Mouse (Mus musculus): ENCODE measurements at regions not wholly inside any gene's neighbourhood (a gene's known extent, or its start where the extent isn't known, plus 50 kb on each side); places are given as distances from the start of the nearest gene placed in this dataset.
"Not testable (repeated sequence)": the region's sequence is repeated elsewhere in the genome, so short reads cannot be mapped to it uniquely, and the experiment has no call there.

GRCm38 (mm10) chr6:37748296-37748980, 122.2 kb upstream of the Trim24 start:
- Histone ChIP-seq H3K36me3 (ENCODE audit: control insufficient read depth, insufficient read depth) (no peaks in the 10 kb centered on the region), H3K4me2 (ENCODE audit: low read depth, low read length) (no peak overlapping the region), H3K4me3 (ENCODE audit: low read length) (no peak overlapping the region), H3K27ac (ENCODE audit: low read length) (no peak overlapping the region), H3K9ac (ENCODE audit: low read length) (no peak overlapping the region), H3K9me3 (replicated peaks; ENCODE audit: control insufficient read depth, low read length) (peaks cover 5% of the 10 kb centered on the region), H3K27me3 (ENCODE audit: control insufficient read depth, insufficient read depth, low read length) (no peaks in the 10 kb centered on the region), H3K4me1 (ENCODE audit: control insufficient read depth, insufficient read depth, low read length) (no peaks in the 10 kb centered on the region)
- 77% methylated on average over 8 of the region's 8 CpGs for WGBS
- ATAC-seq (replicated peaks; ENCODE audit: extremely low read depth, insufficient read depth, low FRiP score) = no peak

GRCm38 (mm10) chr6:37749016-37749415, 121.6 kb upstream of the Trim24 start:
- peaks cover 5% of the 10 kb centered on the region for H3K9me3 ChIP-seq (replicated peaks; ENCODE audit: control insufficient read depth, low read length)
- H3K27ac ChIP-seq (ENCODE audit: low read length) = no peak overlapping the region
- H3K4me1 ChIP-seq (ENCODE audit: control insufficient read depth, insufficient read depth, low read length) = no peaks in the 10 kb centered on the region
- H3K9ac ChIP-seq (ENCODE audit: low read length) = no peak overlapping the region
- H3K36me3 ChIP-seq (ENCODE audit: control insufficient read depth, insufficient read depth) = no peaks in the 10 kb centered on the region
- 81% methylated on average over 5 of the region's 5 CpGs for WGBS
- ATAC-seq (replicated peaks; ENCODE audit: extremely low read depth, insufficient read depth, low FRiP score) = no peak
- no peaks in the 10 kb centered on the region for H3K27me3 ChIP-seq (ENCODE audit: control insufficient read depth, insufficient read depth, low read length)
- H3K4me2 ChIP-seq (ENCODE audit: low read depth, low read length) = no peak overlapping the region
- H3K4me3 ChIP-seq (ENCODE audit: low read length) = no peak overlapping the region

GRCm38 (mm10) chr6:37750271-37750670, 120.3 kb upstream of the Trim24 start:
- H3K9me3 ChIP-seq (replicated peaks; ENCODE audit: control insufficient read depth, low read length) = peaks cover 5% of the 10 kb centered on the region
- H3K27ac ChIP-seq (ENCODE audit: low read length) = no peak overlapping the region
- no peak overlapping the region for H3K9ac ChIP-seq (ENCODE audit: low read length)
- ATAC-seq (replicated peaks; ENCODE audit: extremely low read depth, insufficient read depth, low FRiP score) = no peak
- H3K27me3 ChIP-seq (ENCODE audit: control insufficient read depth, insufficient read depth, low read length) = no peaks in the 10 kb centered on the region
- no peak overlapping the region for H3K4me3 ChIP-seq (ENCODE audit: low read length)
- H3K36me3 ChIP-seq (ENCODE audit: control insufficient read depth, insufficient read depth) = no peaks in the 10 kb centered on the region
- H3K4me1 ChIP-seq (ENCODE audit: control insufficient read depth, insufficient read depth, low read length) = no peaks in the 10 kb centered on the region
- 91% methylated on average over 3 of the region's 3 CpGs for WGBS
- no peak overlapping the region for H3K4me2 ChIP-seq (ENCODE audit: low read depth, low read length)

- H3K4me1 ChIP-seq (ENCODE audit: control insufficient read depth, insufficient read depth, low read length) = no peaks in the 10 kb centered on the region
- ATAC-seq (replicated peaks; ENCODE audit: extremely low read depth, insufficient read depth, low FRiP score) = no peak
Observed at GRCm38 (mm10) chr6:37751701-37752100, 118.9 kb upstream of the Trim24 start.

GRCm38 (mm10) chr6:37761003-37761402, 109.6 kb upstream of the Trim24 start:
- H3K4me1 ChIP-seq (ENCODE audit: control insufficient read depth, insufficient read depth, low read length); H3K36me3 ChIP-seq (ENCODE audit: control insufficient read depth, insufficient read depth); H3K4me2 ChIP-seq (ENCODE audit: low read depth, low read length); H3K9ac ChIP-seq (ENCODE audit: low read length); H3K27me3 ChIP-seq (ENCODE audit: control insufficient read depth, insufficient read depth, low read length); H3K27ac ChIP-seq (ENCODE audit: low read length); H3K4me3 ChIP-seq (ENCODE audit: low read length); ATAC-seq (replicated peaks; ENCODE audit: extremely low read depth, insufficient read depth, low FRiP score); H3K9me3 ChIP-seq (replicated peaks; ENCODE audit: control insufficient read depth, low read length): not testable (repeated sequence)
- 88% methylated on average over 4 of the region's 5 CpGs for WGBS

More at GRCm38 (mm10) chr6:37751701-37752100, 118.9 kb upstream of the Trim24 start:
- Histone ChIP-seq H3K27me3 (ENCODE audit: control insufficient read depth, insufficient read depth, low read length) (no peaks in the 10 kb centered on the region), H3K9ac (ENCODE audit: low read length) (no peak overlapping the region), H3K4me3 (ENCODE audit: low read length) (no peak overlapping the region), H3K36me3 (ENCODE audit: control insufficient read depth, insufficient read depth) (no peaks in the 10 kb centered on the region), H3K9me3 (replicated peaks; ENCODE audit: control insufficient read depth, low read length) (peaks cover 3% of the 10 kb centered on the region; the same call in 1 of the 2 replicates), H3K4me2 (ENCODE audit: low read depth, low read length) (no peak overlapping the region), H3K27ac (ENCODE audit: low read length) (no peak overlapping the region)

GRCm38 (mm10) chr6:37763036-37763435, 107.6 kb upstream of the Trim24 start:
- H3K9ac ChIP-seq (ENCODE audit: low read length) = no peak overlapping the region
- no peak overlapping the region for H3K27ac ChIP-seq (ENCODE audit: low read length)
- no peak overlapping the region for H3K4me3 ChIP-seq (ENCODE audit: low read length)
- no peaks in the 10 kb centered on the region for H3K27me3 ChIP-seq (ENCODE audit: control insufficient read depth, insufficient read depth, low read length)
- whole genome bisulfite sequencing = 42% methylated on average over 2 of the region's 2 CpGs
- no peak for ATAC-seq (replicated peaks; ENCODE audit: extremely low read depth, insufficient read depth, low FRiP score)
- no peaks in the 10 kb centered on the region for H3K4me1 ChIP-seq (ENCODE audit: control insufficient read depth, insufficient read depth, low read length)
- peaks cover 4% of the 10 kb centered on the region; the same call in 1 of the 2 replicates for H3K9me3 ChIP-seq (replicated peaks; ENCODE audit: control insufficient read depth, low read length)
- no peak overlapping the region for H3K4me2 ChIP-seq (ENCODE audit: low read depth, low read length)
- no peaks in the 10 kb centered on the region for H3K36me3 ChIP-seq (ENCODE audit: control insufficient read depth, insufficient read depth)

- Histone ChIP-seq H3K9me3 (replicated peaks; ENCODE audit: control insufficient read depth, low read length) (no peaks in the 10 kb centered on the region), H3K4me2 (ENCODE audit: low read depth, low read length) (no peak overlapping the region), H3K27me3 (ENCODE audit: control insufficient read depth, insufficient read depth, low read length) (no peaks in the 10 kb centered on the region), H3K4me3 (ENCODE audit: low read length) (no peak overlapping the region), H3K4me1 (ENCODE audit: control insufficient read depth, insufficient read depth, low read length) (no peaks in the 10 kb centered on the region), H3K36me3 (ENCODE audit: control insufficient read depth, insufficient read depth) (no peaks in the 10 kb centered on the region), H3K9ac (ENCODE audit: low read length) (no peak overlapping the region), H3K27ac (ENCODE audit: low read length) (no peak overlapping the region)
- no peak for ATAC-seq (replicated peaks; ENCODE audit: extremely low read depth, insufficient read depth, low FRiP score)
Observed at GRCm38 (mm10) chr6:37767690-37768089, 102.9 kb upstream of the Trim24 start.

- Histone ChIP-seq H3K9me3 (replicated peaks; ENCODE audit: control insufficient read depth, low read length) (peaks cover 6% of the 10 kb centered on the region), H3K4me2 (ENCODE audit: low read depth, low read length) (no peak overlapping the region), H3K4me3 (ENCODE audit: low read length) (no peak overlapping the region), H3K27me3 (ENCODE audit: control insufficient read depth, insufficient read depth, low read length) (no peaks in the 10 kb centered on the region), H3K36me3 (ENCODE audit: control insufficient read depth, insufficient read depth) (no peaks in the 10 kb centered on the region), H3K27ac (ENCODE audit: low read length) (no peak overlapping the region), H3K9ac (ENCODE audit: low read length) (no peak overlapping the region), H3K4me1 (ENCODE audit: control insufficient read depth, insufficient read depth, low read length) (no peaks in the 10 kb centered on the region)
- ATAC-seq (replicated peaks; ENCODE audit: extremely low read depth, insufficient read depth, low FRiP score) = no peak
Observed at GRCm38 (mm10) chr6:37773294-37773693, 97.3 kb upstream of the Trim24 start.

- H3K4me2 ChIP-seq (ENCODE audit: low read depth, low read length) = no peak overlapping the region
- no peak for ATAC-seq (replicated peaks; ENCODE audit: extremely low read depth, insufficient read depth, low FRiP score)
- H3K4me1 ChIP-seq (ENCODE audit: control insufficient read depth, insufficient read depth, low read length) = no peaks in the 10 kb centered on the region
- H3K9me3 ChIP-seq (replicated peaks; ENCODE audit: control insufficient read depth, low read length) = peaks cover 6% of the 10 kb centered on the region
- no peaks in the 10 kb centered on the region for H3K36me3 ChIP-seq (ENCODE audit: control insufficient read depth, insufficient read depth)
- H3K4me3 ChIP-seq (ENCODE audit: low read length) = no peak overlapping the region
- H3K9ac ChIP-seq (ENCODE audit: low read length) = no peak overlapping the region
- H3K27ac ChIP-seq (ENCODE audit: low read length) = no peak overlapping the region
- no peaks in the 10 kb centered on the region for H3K27me3 ChIP-seq (ENCODE audit: control insufficient read depth, insufficient read depth, low read length)
Observed at GRCm38 (mm10) chr6:37775151-37775550, 95.5 kb upstream of the Trim24 start.
